Mouse (Mus musculus) ovary, adult 18-20 months (tissue): Measurements from ENCODE around the gene Tmem45a.
"Not testable (repeated sequence)": the region's sequence is repeated elsewhere in the genome, so short reads cannot be mapped to it uniquely, and the experiment has no call there.

ENCODE experiments used
- DNase-seq: peaks from one replicate; pipeline ENCODE4 v3.0.0; 2022; ENCODE audit warnings: low spot score, mixed read lengths

The Tmem45a gene

GRCm38 (mm10) chr16:56885824-56886615 is at the start of gene Tmem45a:
Gene Tmem45a (minus strand): TSS chr16:56886166.
- DNase-seq = peak; percentile 89

GRCm38 (mm10) chr16:56928023-56928422 is 42.1 kb upstream of the Tmem45a start, which contains the start of gene Lnp1:
Gene Lnp1 (minus strand): TSS chr16:56928061.
- no peak for DNase-seq

- DNase-seq = no peak
These were observed 34.2 kb upstream of the Tmem45a start for GRCm38 (mm10) chr16:56920102-56920657.

GRCm38 (mm10) chr16:56917230-56917629 is 31.3 kb upstream of the Tmem45a start:
- DNase-seq = no peak

- DNase-seq = peak; percentile 66
These were observed 23.0 kb upstream of the Tmem45a start for GRCm38 (mm10) chr16:56908986-56909385.

- DNase-seq = not testable (repeated sequence)
These were observed 16.2 kb upstream of the Tmem45a start for GRCm38 (mm10) chr16:56902206-56902605.

- no peak for DNase-seq
These were observed 5.6 kb upstream of the Tmem45a start for GRCm38 (mm10) chr16:56891583-56891982.

- no peak for DNase-seq
These were observed 700 bp upstream of the Tmem45a start for GRCm38 (mm10) chr16:56886616-56887116.

GRCm38 (mm10) chr16:56884811-56885210 is 1.2 kb downstream of the Tmem45a start:
- DNase-seq = no peak

- no peak for DNase-seq
These were observed 12.6 kb downstream of the Tmem45a start for GRCm38 (mm10) chr16:56873410-56873809.

GRCm38 (mm10) chr16:56870458-56870857 is 15.5 kb downstream of the Tmem45a start:
- DNase-seq = peak; percentile 30

- DNase-seq = no peak
These were observed 17.6 kb downstream of the Tmem45a start for GRCm38 (mm10) chr16:56868361-56868760.

GRCm38 (mm10) chr16:56867591-56867990 is 18.4 kb downstream of the Tmem45a start:
- DNase-seq = no peak

GRCm38 (mm10) chr16:56852841-56853587 is 33.0 kb downstream of the Tmem45a start:
- no peak for DNase-seq

- DNase-seq = no peak
These were observed 43.0 kb downstream of the Tmem45a start for GRCm38 (mm10) chr16:56842988-56843387.

GRCm38 (mm10) chr16:56833312-56833711 is 52.7 kb downstream of the Tmem45a start:
- DNase-seq = no peak

- no peak for DNase-seq
These were observed 54.0 kb downstream of the Tmem45a start for GRCm38 (mm10) chr16:56831986-56832385.

- no peak for DNase-seq
These were observed 84.4 kb downstream of the Tmem45a start for GRCm38 (mm10) chr16:56801370-56802109.

GRCm38 (mm10) chr16:56800946-56801345 is 85.0 kb downstream of the Tmem45a start:
- DNase-seq = no peak

- no peak for DNase-seq
These were observed 85.5 kb downstream of the Tmem45a start for GRCm38 (mm10) chr16:56800469-56800868.

GRCm38 (mm10) chr16:56799541-56800029 is 86.4 kb downstream of the Tmem45a start:
- no peak for DNase-seq

- no peak for DNase-seq
These were observed 87.1 kb downstream of the Tmem45a start for GRCm38 (mm10) chr16:56798873-56799272.
